ENCODE assay signal across 10 mouse cellular contexts in genomic region chr11:79661877-79662545, GRCm38 (mm10).
DNase-seq lines count a peak whose midpoint lies in the region; ATAC-seq and TF ChIP-seq lines count a peak whose summit lies in the region.
"Had no signal": no experiment of that assay in that cellular context is flagged by ENCODE, and none has a peak within 500 bp of the region (broad histone marks: within the 10 kb centered on the region; RNA-seq: fewer than 3 reads in every experiment).

No protein-coding gene starts in this region.

- H3K9me3 ChIP-seq in hindbrain, embryonic 10.5 days, result no peaks in the 10 kb centered on the region
- H3K9me3 ChIP-seq in midbrain, embryonic 15.5 days, result no peaks in the 10 kb centered on the region
- H3K9me3 ChIP-seq in heart, embryonic 12.5 days (replicated peaks), result no peaks in the 10 kb centered on the region

- no peak for ATAC-seq in midbrain, embryonic 15.5 days (replicated peaks)
- ATAC-seq in heart, embryonic 12.5 days (ENCODE audit: insufficient number of reproducible peaks, low FRiP score), result no peak

- DNase-seq in cerebellum, adult 2 months, result no peak
- DNase-seq in cerebellum, adult 18-20 months, result no peak
- no peak for DNase-seq in hindbrain, embryonic 10.5 days (ENCODE audit: low spot score)
- peak; percentile 67 for DNase-seq in kidney, postnatal 14 days
- DNase-seq in right cerebral cortex, adult 2 months (ENCODE audit: low spot score in 2 of 2), result no peak
- no peak for DNase-seq in heart, postnatal 10 days
- DNase-seq: cerebellum, adult 9-11 months had no signal

- no peak overlapping the region for H3K9ac ChIP-seq in midbrain, embryonic 15.5 days
- H3K9ac ChIP-seq in heart, embryonic 12.5 days, result no peak overlapping the region

- no peak overlapping the region for H3K27ac ChIP-seq in cerebellum, adult 2 months (ENCODE audit: insufficient read depth, low read length)
- H3K27ac ChIP-seq in hindbrain, embryonic 10.5 days, result peak overlapping the region; percentile 91
- no peak overlapping the region for H3K27ac ChIP-seq in midbrain, embryonic 15.5 days
- no peak overlapping the region for H3K27ac ChIP-seq in heart, embryonic 12.5 days (ENCODE audit: poor library complexity, severe bottlenecking)
- H3K27ac ChIP-seq: macrophage had no signal

- no peaks in the 10 kb centered on the region for H3K27me3 ChIP-seq in cerebellum, adult 2 months (ENCODE audit: control insufficient read depth, insufficient read depth, low read length)
- H3K27me3 ChIP-seq in hindbrain, embryonic 10.5 days (ENCODE audit: insufficient read depth, poor library complexity, severe bottlenecking), result peaks cover 22% of the 10 kb centered on the region
- no peaks in the 10 kb centered on the region for H3K27me3 ChIP-seq in midbrain, embryonic 15.5 days (replicated peaks)
- H3K27me3 ChIP-seq in heart, embryonic 12.5 days (replicated peaks), result peaks cover 42% of the 10 kb centered on the region

- no peaks in the 10 kb centered on the region for H3K36me3 ChIP-seq in hindbrain, embryonic 10.5 days
- H3K36me3 ChIP-seq in midbrain, embryonic 15.5 days (replicated peaks), result no peaks in the 10 kb centered on the region
- H3K36me3 ChIP-seq in heart, embryonic 12.5 days, result no peaks in the 10 kb centered on the region

- H3K4me2 ChIP-seq in midbrain, embryonic 15.5 days, result peak overlapping the region; percentile 90; the same call in 1 of the 2 replicates
- no peak overlapping the region for H3K4me2 ChIP-seq in heart, embryonic 12.5 days

- H3K4me1 ChIP-seq in cerebellum, adult 2 months (ENCODE audit: control insufficient read depth, insufficient read depth, low read length), result peaks cover 36% of the 10 kb centered on the region
- H3K4me1 ChIP-seq in hindbrain, embryonic 10.5 days (replicated peaks), result peaks cover 55% of the 10 kb centered on the region
- H3K4me1 ChIP-seq in midbrain, embryonic 15.5 days, result peaks cover 20% of the 10 kb centered on the region
- peaks cover 9% of the 10 kb centered on the region for H3K4me1 ChIP-seq in heart, embryonic 12.5 days (replicated peaks)

- intact Hi-C loops in heart, postnatal 10 days (cut with DNase I), result no loop called here

- TF ChIP-seq CTCF in cerebellum, adult 2 months (IDR thresholded peaks at IDR 0.05; ENCODE audit: borderline replicate concordance, insufficient read depth, low read depth, low read length), result no peak

- no peak for TF ChIP-seq POLR2A in cerebellum, adult 2 months (IDR thresholded peaks at IDR 0.05; ENCODE audit: borderline replicate concordance, insufficient read depth, low read length)

- H3K4me3 ChIP-seq in cerebellum, adult 2 months (replicated peaks; ENCODE audit: insufficient read depth, low read depth, low read length), result peak overlapping the region; percentile 0
- peak overlapping the region; percentile 78 for H3K4me3 ChIP-seq in hindbrain, embryonic 10.5 days
- no peak overlapping the region for H3K4me3 ChIP-seq in midbrain, embryonic 15.5 days
- H3K4me3 ChIP-seq in heart, embryonic 12.5 days, result no peak overlapping the region

- WGBS in cerebellum, adult 2 months, result 83% methylated on average over 6 of the region's 6 CpGs
- WGBS in hindbrain, embryonic 10.5 days, result 63% methylated on average over 6 of the region's 6 CpGs
- 49% methylated on average over 6 of the region's 6 CpGs for WGBS in midbrain, embryonic 15.5 days
- 68% methylated on average over 6 of the region's 6 CpGs for WGBS in heart, embryonic 12.5 days

Comparison
In these comparisons a context has a peak if more than half of its experiments do, and no peak if none do; other contexts are left out.
1. H3K4me3 ChIP-seq: peak in cerebellum, adult 2 months (single experiment) and hindbrain, embryonic 10.5 days (single experiment); none in midbrain, embryonic 15.5 days (single experiment) and heart, embryonic 12.5 days (single experiment).